Mouse (Mus musculus): ENCODE results near the gene Apoa2.

The Apoa2 gene

DNA sequence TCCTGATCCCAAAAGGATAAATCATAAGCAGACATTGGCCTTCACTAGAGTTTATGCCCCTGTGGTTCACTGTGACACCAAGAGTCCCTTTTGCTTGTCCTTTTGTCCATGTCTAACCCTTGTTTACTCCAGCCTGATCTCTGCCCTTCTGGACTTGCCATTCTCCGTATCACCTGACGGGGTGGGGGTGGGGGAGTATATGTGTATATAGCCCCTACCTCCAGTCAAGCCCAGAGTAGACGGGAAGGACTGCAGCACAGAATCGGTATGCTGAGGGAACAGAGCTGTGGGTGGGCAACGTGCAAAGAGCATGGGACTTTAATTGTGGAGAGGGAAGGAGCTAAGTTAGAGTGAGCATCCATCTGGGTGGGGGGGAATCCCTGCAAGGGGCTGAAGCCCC lies at the start of gene Apoa2:
Apoa2 (plus strand) TSS at position 198 of the 400 bp plus-strand sequence.
- no peak for DNase-seq (ENCODE audit: low read depth, low spot score)

DNA sequence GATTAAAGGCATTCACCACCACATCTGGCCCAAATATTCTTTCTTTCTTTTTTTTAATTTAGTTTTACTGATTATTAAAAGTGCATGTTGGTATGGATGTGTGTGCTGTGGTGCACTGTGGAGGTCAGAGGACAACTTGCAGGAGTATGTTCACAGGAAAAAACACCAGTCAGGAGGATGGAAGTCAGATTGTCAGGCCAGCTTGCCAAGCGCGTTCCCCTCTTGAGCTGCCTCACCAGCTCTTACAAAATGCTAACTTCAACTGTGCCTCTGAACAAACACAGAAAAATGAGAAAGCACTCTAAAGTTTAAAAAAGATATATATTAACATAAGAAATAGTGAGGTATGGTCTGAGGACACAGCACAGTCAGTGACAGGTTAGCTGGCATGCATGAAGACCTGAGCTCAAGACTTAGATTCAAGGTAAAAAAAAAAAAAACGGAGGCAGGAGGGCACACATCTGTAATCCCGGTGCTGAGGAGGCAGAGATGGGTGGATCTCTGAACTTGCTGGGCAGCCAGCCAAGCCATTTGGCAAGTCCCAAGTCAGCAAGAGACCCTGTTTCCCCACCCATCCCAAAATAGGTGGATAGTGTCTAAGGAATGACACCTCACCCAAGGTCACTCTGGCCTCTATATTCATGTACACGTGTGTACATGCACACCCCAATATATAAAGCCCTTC lies 45.2 kb upstream of the Apoa2 start:
- DNase-seq (ENCODE audit: low read depth, low spot score) = no peak

DNA sequence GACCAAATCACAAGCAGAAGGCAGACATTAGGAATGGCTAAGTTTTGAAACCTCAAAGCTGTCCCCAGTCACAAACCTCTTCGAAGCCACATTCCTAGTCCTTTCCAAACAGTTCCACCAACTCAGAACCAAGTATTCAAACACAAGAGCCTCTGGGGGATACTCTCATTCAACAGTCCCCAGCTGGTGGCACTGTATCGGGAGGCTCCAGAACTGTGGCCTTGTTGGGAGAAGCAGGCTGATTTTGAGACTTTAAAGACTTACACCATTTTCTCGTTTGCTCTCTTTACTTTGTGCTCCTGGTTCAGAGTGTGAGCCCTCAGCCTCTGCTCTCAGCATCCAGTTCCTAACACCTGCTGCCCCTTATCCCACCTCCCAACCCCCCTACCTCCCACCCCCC lies 41.8 kb upstream of the Apoa2 start:
- no peak for DNase-seq (ENCODE audit: low read depth, low spot score)

DNA sequence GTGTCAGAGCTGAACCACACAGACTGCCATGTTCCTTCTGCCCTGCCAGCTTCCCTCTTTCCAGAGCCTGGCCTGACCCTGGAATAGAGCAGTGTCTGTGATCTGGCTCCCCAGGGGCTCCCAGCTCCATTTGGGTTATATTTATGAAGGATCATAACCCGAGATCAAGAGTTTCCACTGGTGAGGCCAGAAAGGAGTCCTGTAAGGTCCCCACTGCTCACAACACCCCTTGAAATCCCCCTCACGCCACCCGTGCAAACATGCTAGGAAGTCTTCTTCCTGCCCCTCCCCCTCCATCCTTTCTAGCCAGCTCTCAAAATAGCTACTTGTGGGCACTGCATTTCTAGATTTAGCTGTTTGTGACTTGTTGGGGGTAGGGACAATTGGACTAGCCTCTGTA lies 41.2 kb upstream of the Apoa2 start:
- peak; percentile 32 for DNase-seq (ENCODE audit: low read depth, low spot score)

DNA sequence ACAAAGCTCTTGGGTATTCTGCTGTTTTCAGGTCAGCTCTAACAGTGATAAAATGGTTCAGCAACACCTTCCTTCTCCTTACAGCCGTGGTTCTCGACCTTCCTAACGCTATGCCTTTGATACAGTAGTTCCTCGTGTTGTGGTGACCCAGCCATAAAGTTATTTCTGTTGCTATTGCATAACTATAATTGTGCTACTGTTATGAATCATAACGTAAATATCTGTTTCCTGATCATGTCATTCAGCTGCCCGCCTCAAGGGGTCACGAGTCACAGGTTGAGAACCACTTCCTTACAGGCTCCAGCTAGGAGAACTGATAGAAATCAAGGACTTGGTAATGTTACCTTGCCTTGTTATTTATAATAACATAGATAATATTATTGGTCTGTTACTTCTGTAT lies 40.5 kb upstream of the Apoa2 start:
- peak; percentile 32 for DNase-seq (ENCODE audit: low read depth, low spot score)

DNA sequence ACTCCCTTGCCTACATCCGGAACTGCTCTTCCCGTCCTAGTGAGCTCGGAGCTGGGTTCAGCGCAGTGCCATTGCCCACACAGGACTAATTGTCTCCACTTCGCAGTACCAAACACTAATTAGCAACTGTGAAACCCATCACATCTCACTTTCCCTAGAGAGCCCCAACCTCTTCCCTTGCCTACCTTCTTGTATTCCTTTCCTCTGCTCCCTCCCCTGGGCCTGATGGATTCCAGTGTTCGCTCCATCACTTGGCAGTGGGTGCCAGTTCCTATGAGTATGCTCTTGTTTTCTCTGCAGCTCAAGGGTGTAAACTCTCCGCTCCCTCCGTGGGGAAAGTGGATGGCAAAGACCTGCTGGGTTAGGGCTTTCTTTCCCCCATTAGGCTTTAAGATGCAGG lies 39.2 kb upstream of the Apoa2 start:
- DNase-seq (ENCODE audit: low read depth, low spot score) = no peak

DNA sequence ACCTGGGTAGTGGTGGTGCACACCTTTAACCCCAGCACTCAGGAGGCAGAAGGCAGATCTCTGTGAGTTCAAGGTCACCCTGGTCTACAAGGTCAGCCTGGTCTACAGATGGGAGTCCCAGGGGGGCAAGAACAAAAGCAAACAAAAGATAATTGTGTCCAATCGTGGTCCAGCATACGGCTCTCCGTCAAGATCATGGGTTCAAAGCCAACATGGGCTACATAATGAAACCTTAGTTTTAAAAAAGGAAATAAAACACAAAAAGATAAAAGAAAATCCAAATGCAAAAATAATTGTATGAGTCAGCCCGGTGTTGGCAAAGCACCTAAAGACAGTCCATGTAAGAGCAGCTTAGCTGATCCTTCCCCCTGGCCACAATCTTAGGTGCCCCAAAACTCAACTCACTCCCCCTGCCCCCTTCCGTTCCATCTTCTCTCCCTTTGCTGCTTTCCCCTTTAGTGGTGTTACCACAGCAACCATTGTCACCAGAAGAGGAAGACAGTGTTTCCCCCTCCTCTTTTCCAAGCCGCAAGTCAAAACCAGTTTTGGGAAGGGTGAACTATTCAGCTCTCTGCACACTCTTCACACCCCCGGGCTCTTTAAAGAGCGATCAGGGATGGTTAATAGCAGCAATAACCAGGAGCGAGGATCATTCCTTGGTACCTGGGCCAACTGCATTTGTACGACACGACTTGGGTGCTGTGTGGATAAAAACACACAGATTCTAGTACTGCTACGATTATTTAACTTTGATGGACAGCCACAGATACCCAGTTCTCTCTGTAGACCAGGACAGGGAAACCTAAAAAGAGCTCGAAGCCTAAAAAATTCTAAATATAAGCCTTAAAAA lies 36.8 kb upstream of the Apoa2 start:
- no peak for DNase-seq (ENCODE audit: low read depth, low spot score)

DNA sequence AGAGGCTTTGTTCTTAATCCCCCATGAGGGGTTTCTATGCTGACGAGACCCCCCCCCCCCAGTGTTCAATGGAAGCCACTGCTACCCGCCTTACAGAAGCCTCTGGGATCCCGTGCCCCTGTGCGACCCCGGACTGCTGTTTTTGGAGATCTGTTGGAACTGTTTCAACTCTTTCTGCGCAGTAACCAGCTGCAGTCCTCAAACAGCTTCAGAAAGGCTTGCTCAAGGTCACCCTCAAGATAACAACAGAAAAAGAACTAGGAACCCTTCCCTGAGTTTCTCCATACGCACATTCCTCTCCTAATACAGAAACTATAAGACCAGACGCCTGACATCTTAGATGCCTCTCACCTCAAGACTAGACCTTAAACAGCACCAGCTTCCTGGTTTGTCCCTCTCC lies 35.8 kb upstream of the Apoa2 start:
- no peak for DNase-seq (ENCODE audit: low read depth, low spot score)

DNA sequence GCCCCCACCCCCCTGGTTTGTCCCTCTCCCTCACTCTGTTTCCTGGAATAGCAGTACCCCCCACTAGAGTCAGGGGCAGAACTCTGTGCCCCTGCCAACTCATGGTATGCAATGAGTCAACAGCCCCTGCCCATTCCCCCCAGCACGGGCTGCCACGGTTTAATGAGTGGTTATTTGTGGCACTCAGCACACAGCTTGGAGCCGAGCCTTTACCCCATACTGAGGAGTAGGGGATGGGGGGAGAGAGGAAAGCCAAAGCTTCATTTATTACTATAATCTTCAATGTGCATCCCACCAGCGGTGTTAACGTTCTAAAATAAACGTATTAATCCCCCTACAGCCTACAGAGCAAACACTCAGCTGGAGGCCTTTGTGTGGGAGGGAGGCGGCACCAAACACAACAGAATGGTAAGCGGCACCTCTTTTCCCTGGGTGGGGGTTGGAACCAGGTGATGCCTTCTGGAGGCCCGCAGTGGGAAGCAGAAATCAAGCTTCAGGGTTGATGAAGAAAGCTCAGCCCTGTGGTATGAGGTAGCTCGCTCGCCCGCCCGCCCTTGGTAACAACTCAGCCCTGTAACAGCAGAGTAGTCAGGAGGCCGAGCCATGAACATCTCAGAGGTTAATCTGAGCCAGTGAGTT lies 35.3 kb upstream of the Apoa2 start:
- no peak for DNase-seq (ENCODE audit: low read depth, low spot score)

DNA sequence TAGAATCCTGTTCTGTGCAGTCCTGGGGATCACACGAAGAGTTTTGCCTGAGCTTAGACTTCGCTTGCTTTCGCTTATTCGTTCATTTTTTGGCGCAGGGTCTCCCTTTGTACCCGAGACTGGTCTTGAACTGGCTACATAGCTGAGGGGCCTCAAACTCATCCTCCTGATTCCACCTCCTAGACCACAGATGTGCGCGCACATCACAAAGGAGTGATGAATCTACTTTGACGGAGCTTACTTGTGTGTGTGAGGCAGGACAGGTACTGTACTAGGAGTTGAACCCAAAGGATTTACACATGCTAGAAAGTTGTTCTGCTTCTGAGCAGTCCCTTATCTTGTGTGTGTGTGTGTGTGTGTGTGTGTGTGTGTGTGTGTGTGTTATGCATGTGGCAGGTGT lies 34.0 kb upstream of the Apoa2 start:
- no peak for DNase-seq (ENCODE audit: low read depth, low spot score)

DNA sequence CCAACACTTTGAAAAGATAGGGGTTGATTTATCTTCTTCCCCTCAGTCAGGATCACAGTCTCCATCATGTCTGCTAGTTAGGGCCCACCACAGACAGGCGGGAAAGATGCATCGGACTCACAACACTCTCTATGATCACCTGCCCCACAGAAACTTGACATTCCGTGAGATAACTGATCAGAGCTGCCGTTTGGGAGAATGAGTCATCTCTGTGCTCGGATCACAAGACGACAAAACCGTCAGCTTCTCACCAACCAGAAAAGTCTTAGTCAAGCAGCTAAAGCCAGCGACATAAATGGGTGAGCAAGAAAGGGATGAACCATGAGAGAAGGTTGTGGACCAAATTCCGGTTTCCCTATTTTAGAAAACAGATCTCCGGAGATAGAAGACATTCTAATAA lies 32.6 kb upstream of the Apoa2 start:
- no peak for DNase-seq (ENCODE audit: low read depth, low spot score)

DNA sequence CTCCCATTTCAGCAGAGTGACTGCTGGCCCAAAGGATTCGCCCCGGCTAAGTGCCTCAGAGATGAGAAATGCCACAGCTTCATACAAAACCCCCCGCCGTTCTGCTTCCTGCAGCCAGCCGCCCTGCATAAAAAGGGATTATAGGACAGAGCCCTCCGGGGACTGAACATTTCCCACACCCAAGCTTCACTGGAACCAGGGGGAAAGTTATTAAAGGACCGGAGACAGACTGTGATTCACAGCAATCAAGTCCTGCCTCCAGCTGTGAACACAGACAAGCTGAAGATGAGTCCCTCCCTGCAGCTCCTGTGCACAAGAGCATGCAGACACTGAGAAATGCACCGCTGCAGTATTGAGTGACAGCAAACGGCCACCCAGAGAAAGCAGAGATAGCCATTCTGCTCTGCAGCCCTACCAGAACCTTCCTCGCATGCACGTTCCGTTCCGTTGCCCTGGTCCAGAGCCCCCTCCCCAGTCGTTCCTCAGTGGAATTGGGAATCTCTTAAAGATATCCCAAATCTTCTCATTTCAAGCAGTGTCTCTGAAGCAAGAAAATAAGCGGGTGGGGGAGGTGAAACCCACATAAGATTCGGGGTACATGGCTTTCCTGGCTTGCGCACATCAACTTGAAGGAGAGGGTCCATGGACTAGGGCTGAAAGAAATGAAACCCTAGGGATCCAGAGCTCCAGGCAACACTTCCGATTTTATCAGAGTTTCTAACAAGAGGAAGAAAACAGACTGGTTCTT lies 31.6 kb upstream of the Apoa2 start:
- no peak for DNase-seq (ENCODE audit: low read depth, low spot score)

DNA sequence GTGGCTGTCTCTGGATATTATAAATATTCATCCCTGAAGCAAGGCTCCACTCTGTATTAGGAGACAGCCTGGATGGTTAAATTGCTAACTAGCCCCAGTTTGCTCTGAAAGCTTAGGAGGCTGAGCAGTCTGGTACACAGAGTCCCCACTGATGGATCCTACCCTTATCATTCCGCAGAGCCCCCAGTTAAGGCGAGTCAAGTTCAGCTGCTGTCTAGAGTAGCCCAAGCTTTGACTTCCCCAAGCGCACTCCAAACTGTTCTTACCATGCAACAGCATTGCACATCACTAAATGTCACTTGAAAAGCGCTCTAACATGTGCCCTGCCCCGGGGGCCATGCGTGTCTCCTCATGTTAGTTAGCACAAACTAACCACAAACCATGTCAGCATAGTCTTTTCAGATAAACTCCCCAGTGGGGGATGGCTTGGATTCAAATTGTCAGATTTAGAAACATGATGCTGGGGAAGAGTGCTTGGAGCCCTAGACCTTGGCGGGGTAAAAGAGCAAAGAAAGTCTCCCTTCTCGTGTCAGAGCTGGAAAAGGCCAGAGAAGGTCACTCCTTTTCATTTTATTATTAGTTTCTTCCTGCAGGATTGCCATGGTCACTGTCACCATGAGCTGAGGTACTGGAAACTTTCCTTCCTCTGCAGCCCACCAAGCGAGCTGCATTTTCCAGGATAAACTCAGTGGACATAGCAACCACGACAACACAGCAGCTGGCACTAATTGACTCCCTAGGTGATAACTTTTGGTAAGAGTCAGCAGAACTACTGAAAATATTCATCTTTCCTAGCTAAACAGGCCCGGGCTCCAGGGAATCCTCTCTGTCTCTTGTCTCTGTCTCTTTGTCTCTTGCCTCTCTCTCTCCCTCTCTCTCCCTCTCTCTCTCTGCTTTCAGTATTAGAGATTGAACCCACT lies 30.7 kb upstream of the Apoa2 start:
- DNase-seq (ENCODE audit: low read depth, low spot score) = no peak

DNA sequence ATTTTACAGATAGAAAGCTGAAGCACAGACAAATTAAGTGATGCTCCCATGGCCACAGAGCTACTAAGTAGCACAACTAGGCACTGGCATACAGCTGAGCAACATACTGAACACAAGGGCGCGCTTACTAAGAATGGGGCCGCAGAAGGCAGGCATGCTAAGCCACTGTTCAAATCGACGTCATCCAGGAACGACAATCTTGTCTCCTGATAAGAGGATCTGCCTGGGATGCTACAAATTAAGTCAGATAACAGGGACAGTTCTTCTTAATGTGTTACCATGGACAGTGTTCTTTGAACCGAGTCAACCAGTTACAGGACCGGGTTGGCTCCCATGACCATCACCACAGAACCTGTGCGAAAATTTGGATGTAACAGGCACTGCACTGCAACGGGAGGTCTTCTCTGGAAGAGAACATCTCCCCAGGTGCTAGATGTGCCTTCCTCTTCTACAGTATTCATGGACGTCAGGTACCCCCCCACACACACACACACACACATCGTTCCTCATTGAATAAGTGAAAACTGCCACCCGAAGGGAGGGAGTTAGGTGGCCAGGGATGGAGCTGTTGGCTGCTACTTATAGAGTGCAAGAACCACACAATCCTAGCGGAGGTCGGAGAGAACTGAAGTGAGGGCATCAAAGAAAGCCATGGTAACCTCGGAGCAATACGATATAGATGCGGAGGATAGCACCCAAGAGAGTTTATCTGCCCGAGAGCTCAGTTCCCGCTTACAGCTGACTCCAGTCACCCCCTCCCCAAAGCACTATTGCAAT lies 29.6 kb upstream of the Apoa2 start:
- no peak for DNase-seq (ENCODE audit: low read depth, low spot score)

DNA sequence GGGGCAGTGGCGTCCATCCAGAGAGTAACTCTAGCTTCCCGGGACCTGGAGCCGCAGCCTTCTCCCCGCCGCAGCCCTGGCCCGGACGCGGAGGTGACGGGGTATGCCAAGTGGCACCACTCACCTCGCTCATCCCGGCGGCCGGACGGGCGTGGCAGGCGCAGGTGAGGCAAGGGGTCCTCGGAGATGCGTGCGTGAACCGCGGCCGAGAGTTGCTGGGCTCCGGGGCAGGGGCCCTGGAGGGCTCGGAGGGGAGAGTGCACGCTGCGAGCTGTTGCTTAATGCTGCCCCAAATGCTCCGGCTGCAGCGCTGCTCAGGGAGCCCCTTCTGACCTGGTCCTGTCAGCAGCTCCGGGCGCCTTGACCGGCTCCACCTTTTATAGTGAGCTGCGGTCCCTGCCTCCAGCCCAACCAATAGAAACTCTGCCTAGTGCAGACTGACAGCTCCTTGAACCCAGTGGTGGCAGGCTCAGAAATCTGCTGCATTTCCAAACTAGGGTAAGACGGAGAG lies 28.9 kb upstream of the Apoa2 start, which contains the start of gene Pcp4l1:
Pcp4l1 (minus strand) TSS at position 382 of the 511 bp plus-strand sequence.
- DNase-seq (ENCODE audit: low read depth, low spot score) = peak; percentile 68

DNA sequence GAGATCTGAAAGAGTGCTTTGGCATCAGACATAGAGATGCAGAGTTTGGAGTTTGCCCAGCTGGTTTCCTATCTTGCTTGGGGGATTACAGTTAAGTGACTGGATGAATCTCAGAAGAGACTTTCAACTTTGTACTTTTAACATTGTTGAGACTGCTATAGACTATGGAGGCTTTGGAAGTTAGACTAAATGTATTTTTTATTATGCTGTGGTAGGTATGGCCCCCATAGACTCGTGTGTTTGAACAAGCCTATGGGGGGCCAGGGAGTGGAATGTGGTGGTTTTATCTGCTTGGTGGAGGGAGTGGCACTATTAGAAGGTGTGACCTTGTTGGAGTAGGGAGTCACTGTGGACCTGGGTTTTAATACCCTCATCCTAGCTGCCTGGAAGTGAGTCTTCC lies 25.3 kb upstream of the Apoa2 start:
- no peak for DNase-seq (ENCODE audit: low read depth, low spot score)

DNA sequence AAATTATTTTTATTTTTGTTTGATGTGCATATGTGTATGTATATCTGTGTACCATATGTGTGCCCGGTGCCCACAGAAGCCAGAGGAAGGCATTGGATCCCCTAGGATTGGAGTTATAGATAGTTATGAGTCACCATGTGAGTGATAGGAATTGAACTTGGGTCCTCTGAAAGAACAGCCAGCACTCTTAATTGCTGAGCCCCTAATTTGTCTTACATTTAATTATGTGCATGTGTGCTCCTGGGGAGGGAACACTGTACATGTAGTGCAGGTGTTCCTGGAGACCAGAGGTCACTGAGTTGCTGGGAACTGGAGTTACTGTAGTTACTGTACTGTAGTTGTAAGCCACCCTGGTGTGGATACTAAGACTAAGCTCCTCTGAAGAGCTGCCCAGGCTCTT lies 24.1 kb upstream of the Apoa2 start:
- no peak for DNase-seq (ENCODE audit: low read depth, low spot score)

DNA sequence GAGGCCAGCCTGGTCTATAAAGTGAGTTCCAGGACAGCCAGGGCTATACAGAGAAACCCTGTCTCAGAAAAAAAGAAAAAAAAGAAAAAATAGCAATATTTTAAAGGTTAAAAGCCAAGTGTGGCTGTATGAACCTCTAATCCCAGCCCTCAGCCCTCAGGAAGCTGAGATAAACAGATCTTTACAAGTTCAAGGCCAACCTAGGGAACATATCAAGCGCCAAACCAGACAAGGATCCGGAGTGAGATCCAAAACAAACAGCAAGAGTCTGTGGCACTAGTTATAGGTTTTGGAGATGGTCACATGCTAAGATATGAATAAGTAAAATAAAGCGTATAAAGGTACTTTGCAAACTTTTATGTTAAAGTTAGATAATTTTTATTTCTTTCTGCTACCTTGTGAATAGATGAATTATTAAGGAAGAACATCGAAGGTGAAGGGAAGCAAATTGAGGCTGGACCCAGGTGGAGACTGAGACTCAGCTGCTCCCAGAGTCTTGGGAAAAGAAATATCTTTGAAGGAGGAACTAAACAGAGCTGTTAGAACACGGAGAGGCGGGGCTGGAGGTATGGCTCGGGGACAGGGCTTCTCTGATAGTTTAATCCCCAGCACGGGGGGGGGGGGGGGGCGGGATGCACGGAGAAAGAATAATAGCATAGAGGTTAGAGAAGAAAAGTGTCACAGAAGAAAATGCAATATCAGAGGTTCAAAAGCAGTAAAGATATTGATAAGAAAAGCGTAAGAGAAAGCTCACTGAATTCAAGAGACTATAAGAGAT lies 21.2 kb upstream of the Apoa2 start:
- no peak for DNase-seq (ENCODE audit: low read depth, low spot score)

DNA sequence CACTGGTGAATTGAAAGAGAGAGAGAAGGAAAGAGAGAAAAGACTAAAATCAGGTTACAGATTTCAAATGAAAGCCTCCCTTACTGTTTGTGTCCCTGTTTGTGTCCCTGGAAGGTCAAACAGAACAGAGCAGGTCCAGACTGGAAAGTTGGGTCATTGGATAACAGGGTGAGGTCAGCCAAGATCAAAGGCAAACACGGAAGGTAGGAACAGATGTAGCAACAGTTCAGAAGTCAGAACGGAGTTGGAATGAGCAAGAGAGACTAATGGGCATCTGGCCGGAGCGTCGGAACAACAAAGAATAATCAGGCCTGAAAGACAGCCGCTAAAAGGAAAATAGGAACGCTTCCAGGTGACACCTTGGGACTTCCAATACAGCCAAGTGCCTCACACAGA lies 20.6 kb upstream of the Apoa2 start:
- no peak for DNase-seq (ENCODE audit: low read depth, low spot score)

Data from skeletal muscle tissue, adult 2 months (tissue).